Mouse (Mus musculus) stomach, embryonic 15.5 days (tissue): ENCODE measurements around the gene Ap1g1. TPM values are rescaled to one million over a fixed set of nuclear protein-coding genes. Genes with fewer than 3 reads are reported as not detected.
"Not testable (repeated sequence)": the region's sequence is repeated elsewhere in the genome, so short reads cannot be mapped to it uniquely, and the experiment has no call there.

Source experiments
- ATAC-seq: fragments of 200-750 bp; cut with Nextera tagmentation; 2 replicates; pipeline ENCODE4 v1.8.0; 2017; ENCODE audit warnings: low read depth, moderate number of reproducible peaks, moderate TSS enrichment; ENCODE audit not compliant: insufficient read depth, low FRiP score
- H3K27ac ChIP-seq: fragments of 300-500 bp; sonication (generic); 2 replicates; pipeline ENCODE4 v1.5.1; 2015; ENCODE audit warnings: mild to moderate bottlenecking, inconsistent platforms
- H3K27me3 ChIP-seq: fragments of 300-500 bp; sonication (generic); replicated peaks from 2 replicates; pipeline ENCODE4 v1.6.1; 2015; ENCODE audit warnings: inconsistent platforms
- H3K36me3 ChIP-seq: fragments of 300-500 bp; sonication (generic); 2 replicates; pipeline ENCODE4 v1.6.1; 2015; ENCODE audit warnings: inconsistent platforms
- H3K4me1 ChIP-seq: fragments of 300-500 bp; sonication (generic); 2 replicates; pipeline ENCODE4 v1.6.1; 2015; ENCODE audit warnings: inconsistent platforms
- H3K4me2 ChIP-seq: fragments of 300-500 bp; sonication (generic); 2 replicates; pipeline ENCODE4 v1.6.1; 2015; ENCODE audit warnings: mild to moderate bottlenecking, inconsistent platforms
- H3K4me3 ChIP-seq: fragments of 300-500 bp; sonication (generic); replicated peaks from 2 replicates; pipeline ENCODE4 v1.5.1; 2015; ENCODE audit warnings: inconsistent platforms
- H3K9ac ChIP-seq: fragments of 300-500 bp; sonication (generic); 2 replicates; pipeline ENCODE4 v1.6.1; 2015; ENCODE audit warnings: inconsistent platforms
- H3K9me3 ChIP-seq: fragments of 300-500 bp; sonication (generic); 2 replicates; pipeline ENCODE4 v1.6.1; 2016; ENCODE audit warnings: inconsistent platforms
- WGBS: fragments of 180-500 bp; shearing (Covaris S2); methylation state at CpG from one replicate; pipeline ENCODE4 v1.1.7; 2015; 5-methylcytosine and 5-hydroxymethylcytosine counted together
- polyA plus RNA-seq: library from polyadenylated mRNA; unstranded; fragments of >200 nt; fragmentation: Nextera tagmentation; extraction: Ambion mirVana; gene quantifications from 2 replicates; pipeline ENCODE4 v1.2.1, GENCODE M21; 2015

Gene Ap1g1
- polyA plus RNA-seq, 1 experiment from 2014 or later = 36.3 TPM

GRCm38 (mm10) chr8:109755554-109755953, 22.8 kb upstream of the Ap1g1 start:
- ATAC-seq, H3K9ac ChIP-seq, H3K27ac ChIP-seq, H3K9me3 ChIP-seq, H3K4me2 ChIP-seq, H3K4me3 ChIP-seq, H3K36me3 ChIP-seq, H3K4me1 ChIP-seq, H3K27me3 ChIP-seq: not testable (repeated sequence)
- 70% methylated on average over 4 of the region's 4 CpGs for WGBS

- 69% methylated on average over 3 of the region's 3 CpGs for whole genome bisulfite sequencing
- H3K27me3 ChIP-seq = no peaks in the 10 kb centered on the region
- H3K4me1 ChIP-seq = no peaks in the 10 kb centered on the region
- H3K27ac ChIP-seq = no peak overlapping the region
- H3K9ac ChIP-seq = no peak overlapping the region
- H3K9me3 ChIP-seq = no peaks in the 10 kb centered on the region
- no peaks in the 10 kb centered on the region for H3K36me3 ChIP-seq
- no peak for ATAC-seq
- H3K4me3 ChIP-seq = no peak overlapping the region
- H3K4me2 ChIP-seq = no peak overlapping the region
Observed at GRCm38 (mm10) chr8:109756849-109757248, 21.5 kb upstream of the Ap1g1 start.

GRCm38 (mm10) chr8:109759426-109759825, 18.9 kb upstream of the Ap1g1 start:
- Histone ChIP-seq H3K4me3 (no peak overlapping the region), H3K9me3 (no peaks in the 10 kb centered on the region), H3K9ac (no peak overlapping the region), H3K27ac (no peak overlapping the region), H3K27me3 (no peaks in the 10 kb centered on the region), H3K4me2 (no peak overlapping the region), H3K4me1 (no peaks in the 10 kb centered on the region), H3K36me3 (no peaks in the 10 kb centered on the region)
- ATAC-seq = no peak
- WGBS = 86% methylated on average over 7 of the region's 7 CpGs

GRCm38 (mm10) chr8:109760221-109760620, 18.1 kb upstream of the Ap1g1 start:
- Histone ChIP-seq H3K9me3 (no peaks in the 10 kb centered on the region), H3K4me1 (no peaks in the 10 kb centered on the region), H3K4me3 (no peak overlapping the region), H3K36me3 (no peaks in the 10 kb centered on the region), H3K9ac (no peak overlapping the region), H3K27ac (no peak overlapping the region), H3K27me3 (no peaks in the 10 kb centered on the region), H3K4me2 (no peak overlapping the region)
- 35% methylated on average over 1 of the region's 1 CpGs for WGBS
- no peak for ATAC-seq

GRCm38 (mm10) chr8:109764031-109764430, 14.3 kb upstream of the Ap1g1 start:
- 86% methylated on average over 6 of the region's 6 CpGs for WGBS
- H3K4me2 ChIP-seq = no peak overlapping the region

GRCm38 (mm10) chr8:109766081-109766480, 12.3 kb upstream of the Ap1g1 start:
- no peak for ATAC-seq
- 66% methylated on average over 7 of the region's 7 CpGs for WGBS
- H3K27ac ChIP-seq = no peak overlapping the region
- H3K9ac ChIP-seq = no peak overlapping the region
- no peak overlapping the region for H3K4me3 ChIP-seq
- no peak overlapping the region for H3K4me2 ChIP-seq
- no peaks in the 10 kb centered on the region for H3K27me3 ChIP-seq
- H3K9me3 ChIP-seq = no peaks in the 10 kb centered on the region
- H3K36me3 ChIP-seq = no peaks in the 10 kb centered on the region
- H3K4me1 ChIP-seq = no peaks in the 10 kb centered on the region

More at GRCm38 (mm10) chr8:109764031-109764430, 14.3 kb upstream of the Ap1g1 start:
- no peaks in the 10 kb centered on the region for H3K27me3 ChIP-seq
- H3K9ac ChIP-seq = no peak overlapping the region
- H3K4me3 ChIP-seq = no peak overlapping the region
- no peaks in the 10 kb centered on the region for H3K36me3 ChIP-seq
- ATAC-seq = no peak
- no peak overlapping the region for H3K27ac ChIP-seq
- H3K4me1 ChIP-seq = no peaks in the 10 kb centered on the region
- H3K9me3 ChIP-seq = no peaks in the 10 kb centered on the region

- no peak for ATAC-seq
- Histone ChIP-seq H3K4me3 (no peak overlapping the region), H3K9ac (no peak overlapping the region), H3K4me2 (no peak overlapping the region), H3K36me3 (no peaks in the 10 kb centered on the region), H3K4me1 (no peaks in the 10 kb centered on the region), H3K27ac (no peak overlapping the region), H3K9me3 (no peaks in the 10 kb centered on the region), H3K27me3 (no peaks in the 10 kb centered on the region)
- WGBS = 36% methylated on average over 3 of the region's 3 CpGs
Observed at GRCm38 (mm10) chr8:109773154-109773553, 5.2 kb upstream of the Ap1g1 start.

- Histone ChIP-seq H3K9me3 (no peaks in the 10 kb centered on the region), H3K27me3 (no peaks in the 10 kb centered on the region), H3K4me1 (peaks cover 5% of the 10 kb centered on the region; the same call in 1 of the 2 replicates), H3K4me2 (peak overlapping the region; percentile 69), H3K27ac (no peak overlapping the region; the same call in 1 of the 2 replicates), H3K36me3 (no peaks in the 10 kb centered on the region), H3K4me3 (peak overlapping the region; percentile 100), H3K9ac (peak overlapping the region; percentile 16; the same call in 1 of the 2 replicates)
- WGBS = 15% methylated on average over 5 of the region's 5 CpGs
- ATAC-seq = no peak
Observed at GRCm38 (mm10) chr8:109777851-109778250, 503 bp upstream of the Ap1g1 start.

GRCm38 (mm10) chr8:109778993-109779421, 653 bp downstream of the Ap1g1 start:
- no peaks in the 10 kb centered on the region for H3K27me3 ChIP-seq
- H3K4me3 ChIP-seq = peak overlapping the region; percentile 100
- H3K4me1 ChIP-seq = peaks cover 5% of the 10 kb centered on the region; the same call in 1 of the 2 replicates
- peak overlapping the region; percentile 86 for H3K9ac ChIP-seq
- under 1% methylated on average over 30 of the region's 32 CpGs for WGBS
- H3K4me2 ChIP-seq = peak overlapping the region; percentile 69
- H3K36me3 ChIP-seq = no peaks in the 10 kb centered on the region
- peak; percentile 47 for ATAC-seq
- peak overlapping the region; percentile 98 for H3K27ac ChIP-seq
- H3K9me3 ChIP-seq = no peaks in the 10 kb centered on the region

GRCm38 (mm10) chr8:109779431-109780228, 1.3 kb downstream of the Ap1g1 start:
- peaks cover 5% of the 10 kb centered on the region; the same call in 1 of the 2 replicates for H3K4me1 ChIP-seq
- H3K27me3 ChIP-seq = no peaks in the 10 kb centered on the region
- peak overlapping the region; percentile 69 for H3K4me2 ChIP-seq
- peak overlapping the region; percentile 86 for H3K9ac ChIP-seq
- no peaks in the 10 kb centered on the region for H3K9me3 ChIP-seq
- ATAC-seq = no peak
- H3K36me3 ChIP-seq = no peaks in the 10 kb centered on the region
- H3K27ac ChIP-seq = peak overlapping the region; percentile 98
- peak overlapping the region; percentile 100 for H3K4me3 ChIP-seq
- 12% methylated on average over 24 of the region's 24 CpGs for WGBS

GRCm38 (mm10) chr8:109780548-109780947, 2.2 kb downstream of the Ap1g1 start:
- peak overlapping the region; percentile 100 for H3K4me3 ChIP-seq
- peaks cover 5% of the 10 kb centered on the region; the same call in 1 of the 2 replicates for H3K4me1 ChIP-seq
- no peaks in the 10 kb centered on the region for H3K27me3 ChIP-seq
- H3K36me3 ChIP-seq = no peaks in the 10 kb centered on the region
- 46% methylated on average over 4 of the region's 4 CpGs for WGBS
- no peaks in the 10 kb centered on the region for H3K9me3 ChIP-seq
- no peak for ATAC-seq
- no peak overlapping the region for H3K9ac ChIP-seq
- peak overlapping the region; percentile 69 for H3K4me2 ChIP-seq
- 0 out of 2 replicates have a peak overlapping the region, but pooled peaks have one; percentile 8 for H3K27ac ChIP-seq

GRCm38 (mm10) chr8:109790938-109791337, 12.6 kb downstream of the Ap1g1 start:
- ATAC-seq = no peak
- Histone ChIP-seq H3K27me3 (no peaks in the 10 kb centered on the region), H3K36me3 (no peaks in the 10 kb centered on the region), H3K4me3 (no peak overlapping the region), H3K9me3 (no peaks in the 10 kb centered on the region), H3K27ac (no peak overlapping the region), H3K4me2 (no peak overlapping the region), H3K9ac (no peak overlapping the region), H3K4me1 (no peaks in the 10 kb centered on the region)
- WGBS = 83% methylated on average over 2 of the region's 2 CpGs
